Mouse (Mus musculus) thymus, postnatal 36 days (tissue): ENCODE results near the gene Ccna1.

Source experiments
- DNase-seq, 2 experiments: peaks; one replicate each; pipeline ENCODE4 v3.0.0; 2022; ENCODE audit warnings: mixed read lengths in 2 of 2

The Ccna1 gene

GRCm38 (mm10) chr3:55055038-55055746 lies at the start of gene Ccna1:
Gene Ccna1 (minus strand): TSS chr3:55055501.
- peak in 1 of 2 experiments; percentile 9 for DNase-seq

GRCm38 (mm10) chr3:55101092-55101491 lies 45.8 kb upstream of the Ccna1 start:
- no peak for DNase-seq

- DNase-seq: no peak
Measured at GRCm38 (mm10) chr3:55098990-55099389, 43.7 kb upstream of the Ccna1 start.

GRCm38 (mm10) chr3:55098014-55098413 lies 42.7 kb upstream of the Ccna1 start:
- no peak for DNase-seq

GRCm38 (mm10) chr3:55097186-55097585 lies 41.9 kb upstream of the Ccna1 start:
- DNase-seq: no peak

DNA sequence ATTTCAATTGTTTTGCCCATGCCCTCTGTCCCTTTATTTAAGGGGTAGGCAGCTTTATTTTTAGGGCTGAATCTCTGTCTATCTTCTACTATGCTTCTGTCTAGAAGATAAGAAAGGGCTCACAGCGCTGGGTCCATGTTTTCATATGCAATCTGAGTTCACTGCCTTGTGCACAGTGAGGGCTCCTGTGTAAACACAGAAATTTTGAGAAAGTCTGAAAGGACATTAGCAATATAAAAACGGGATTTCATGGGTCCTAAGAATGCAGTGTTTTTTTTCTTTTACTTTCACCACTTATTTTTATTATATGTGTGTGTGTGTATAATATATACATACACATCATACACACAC lies 41.3 kb upstream of the Ccna1 start:
- DNase-seq: no peak

- DNase-seq: no peak
Measured at GRCm38 (mm10) chr3:55095968-55096654, 40.8 kb upstream of the Ccna1 start.

DNA sequence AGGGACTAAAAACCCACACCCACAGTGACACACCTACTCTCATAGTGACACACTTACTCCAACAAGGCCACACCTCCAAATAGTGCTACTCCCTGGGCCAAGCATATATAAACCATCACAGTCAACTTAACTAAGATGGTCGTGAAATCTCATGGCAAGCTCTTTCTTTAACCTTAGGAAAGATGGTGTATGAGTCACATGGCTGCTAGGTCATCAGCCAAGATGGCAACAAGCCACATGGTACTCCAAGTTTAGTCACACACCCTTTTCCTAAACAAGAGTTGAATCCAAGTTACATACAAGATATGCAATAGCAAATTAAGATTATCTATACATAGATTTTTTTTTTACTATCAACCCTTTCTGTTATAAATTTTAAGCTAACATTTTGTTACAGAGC lies 37.9 kb upstream of the Ccna1 start:
- DNase-seq: no peak

- no peak for DNase-seq
Measured at GRCm38 (mm10) chr3:55089291-55089690, 34.0 kb upstream of the Ccna1 start.

DNA sequence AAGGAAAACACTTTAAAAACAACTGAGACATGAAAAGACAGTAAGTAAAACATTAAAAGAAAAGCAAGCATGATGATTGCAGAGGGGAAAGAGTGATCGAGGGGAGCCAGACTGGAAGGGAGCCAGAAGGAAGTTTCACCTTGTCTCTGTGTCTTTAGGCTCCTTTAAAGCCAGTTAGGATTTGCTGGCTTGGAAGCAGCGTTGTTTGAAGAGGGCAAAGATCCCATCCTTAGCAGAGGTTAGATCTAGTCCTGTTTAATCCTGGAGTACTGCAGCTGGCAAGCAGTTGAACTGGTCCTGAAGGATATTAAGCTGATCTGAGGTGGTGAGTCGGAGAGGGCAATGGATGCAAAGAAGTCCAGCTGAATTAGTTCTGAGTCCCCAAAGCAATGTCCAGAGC lies 33.5 kb upstream of the Ccna1 start:
- DNase-seq: no peak

- DNase-seq: no peak
Measured at GRCm38 (mm10) chr3:55088359-55088758, 33.1 kb upstream of the Ccna1 start.

DNA sequence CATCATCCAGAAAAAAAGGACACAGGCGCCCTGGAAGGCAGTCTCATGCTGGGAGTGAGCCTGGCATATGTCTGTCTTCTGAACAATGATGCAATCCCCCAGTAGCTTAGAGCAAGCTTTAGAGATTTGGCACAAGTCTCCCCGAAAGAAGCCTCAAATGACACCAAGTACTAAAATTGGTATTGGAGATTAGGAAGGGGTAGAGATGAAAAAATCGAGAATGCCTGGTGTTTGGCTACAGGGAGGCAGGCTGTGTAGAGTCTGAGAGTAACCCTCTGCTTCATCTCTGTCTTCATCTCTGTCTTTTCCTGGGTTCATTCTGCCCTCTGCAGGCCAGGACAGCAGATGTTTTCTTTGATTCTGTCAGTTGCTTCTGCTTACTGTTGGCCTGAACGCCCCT lies 32.1 kb upstream of the Ccna1 start:
- DNase-seq: no peak

GRCm38 (mm10) chr3:55086948-55087347 lies 31.6 kb upstream of the Ccna1 start:
- DNase-seq: no peak

DNA sequence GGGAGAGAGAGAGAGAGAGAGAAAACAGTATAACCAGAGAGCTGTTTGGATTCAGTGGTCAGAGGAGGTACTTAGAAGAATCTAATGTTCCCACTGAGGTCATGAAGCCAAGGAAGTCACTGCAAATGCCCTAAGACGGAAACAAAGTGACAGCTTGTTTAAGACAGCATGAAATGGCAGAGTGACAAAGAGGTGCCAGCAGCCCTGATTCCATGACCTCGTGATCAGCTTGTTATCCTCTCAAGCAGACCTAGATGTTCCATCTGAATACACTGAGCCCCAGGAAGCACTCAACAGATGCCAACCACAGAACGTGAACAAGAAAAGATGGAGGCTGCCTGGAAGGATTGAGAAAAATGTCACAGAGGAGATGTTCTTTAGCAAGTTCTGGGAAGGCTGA lies 30.4 kb upstream of the Ccna1 start:
- no peak for DNase-seq

DNA sequence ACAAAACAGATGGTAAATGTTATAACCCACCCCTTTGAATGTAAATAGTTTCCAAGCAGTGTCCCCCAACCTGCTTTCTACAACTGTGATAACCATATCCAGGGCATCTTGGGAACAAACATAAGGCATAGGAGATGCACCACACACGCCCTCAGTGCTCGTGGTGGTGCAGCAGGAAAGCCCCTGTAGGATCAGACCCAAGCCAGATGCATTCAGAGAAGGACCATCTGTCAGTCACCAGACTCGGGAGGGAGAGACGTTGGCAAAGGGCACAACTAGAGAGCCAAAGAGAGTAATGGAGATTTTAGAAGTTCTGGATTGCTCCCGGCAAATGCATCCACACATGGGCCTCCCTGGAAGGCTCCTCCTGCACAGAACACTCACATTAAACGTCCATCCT lies 29.5 kb upstream of the Ccna1 start:
- no peak for DNase-seq

DNA sequence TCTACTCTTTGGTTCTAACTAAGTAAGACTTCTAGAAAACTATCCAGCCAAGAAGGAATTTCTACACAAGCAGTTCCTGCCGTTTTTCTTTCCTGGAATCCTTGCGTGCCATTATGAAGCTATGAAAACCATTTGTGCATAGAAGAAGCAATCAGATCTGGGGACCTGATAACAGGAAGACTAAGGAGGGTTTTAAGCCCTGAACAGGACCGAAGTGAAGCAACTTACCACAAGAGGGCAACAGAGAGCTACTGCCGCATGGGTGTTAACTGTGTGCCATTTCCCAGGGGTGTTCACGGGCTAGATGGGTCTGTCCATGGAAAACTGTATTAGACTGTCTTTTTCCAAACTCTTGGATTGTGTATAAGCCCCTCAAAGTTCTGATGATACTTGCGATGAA lies 24.8 kb upstream of the Ccna1 start:
- DNase-seq: peak; percentile 37 to 44

DNA sequence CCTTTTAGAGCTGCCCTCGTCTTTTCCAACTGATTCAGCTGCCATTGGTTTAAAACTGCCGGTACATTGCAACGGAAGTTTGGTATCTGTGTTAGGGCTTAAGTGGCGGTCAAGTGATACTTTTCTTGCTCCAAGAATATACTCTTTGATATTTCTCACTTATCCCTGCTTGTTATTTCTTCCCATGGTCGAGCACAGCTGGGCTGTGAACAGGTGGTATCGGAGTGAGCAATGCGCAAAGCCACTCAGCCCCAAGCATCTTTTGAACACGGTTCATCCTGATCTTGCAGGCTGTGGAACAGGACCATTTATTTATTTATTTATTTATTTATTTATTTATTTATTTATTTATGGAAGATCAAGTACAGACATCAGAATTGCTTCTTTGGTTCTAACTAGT lies 24.3 kb upstream of the Ccna1 start:
- no peak for DNase-seq

DNA sequence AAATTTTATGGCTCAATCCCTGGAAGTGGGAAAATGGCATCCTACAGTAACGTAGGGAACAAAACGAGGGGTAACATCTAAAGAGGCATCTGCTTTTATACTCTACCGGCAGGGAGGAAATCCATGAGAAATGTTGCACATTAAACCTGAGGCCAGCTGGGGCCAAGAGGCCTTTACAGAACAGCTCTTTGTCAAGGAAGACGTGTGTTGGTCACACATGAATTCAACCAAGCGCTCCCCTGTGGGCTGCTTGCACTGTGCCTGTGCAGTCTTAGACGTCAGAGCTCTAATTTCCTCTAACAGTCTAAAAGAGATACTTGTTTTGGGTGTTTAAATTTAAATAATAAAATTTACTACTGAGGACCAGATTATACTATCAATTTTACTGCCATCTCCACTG lies 22.9 kb upstream of the Ccna1 start:
- no peak for DNase-seq

DNA sequence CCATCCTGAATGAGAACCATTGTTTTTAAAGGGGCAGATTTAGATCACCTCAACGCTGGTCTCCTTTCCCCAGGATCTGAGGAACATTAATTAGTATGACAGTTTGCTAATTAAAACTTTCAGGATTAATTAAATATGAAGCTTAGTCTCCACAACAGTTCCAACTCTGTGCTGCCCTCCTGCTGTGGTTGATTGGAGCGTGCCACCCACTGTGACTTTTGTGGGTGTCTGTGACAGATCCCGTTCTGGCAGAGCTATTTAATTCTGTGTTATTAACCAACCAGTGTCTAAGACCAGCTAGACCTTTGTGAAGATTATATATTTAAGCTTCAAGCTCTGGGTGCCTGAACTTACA lies 20.0 kb upstream of the Ccna1 start:
- no peak for DNase-seq

DNA sequence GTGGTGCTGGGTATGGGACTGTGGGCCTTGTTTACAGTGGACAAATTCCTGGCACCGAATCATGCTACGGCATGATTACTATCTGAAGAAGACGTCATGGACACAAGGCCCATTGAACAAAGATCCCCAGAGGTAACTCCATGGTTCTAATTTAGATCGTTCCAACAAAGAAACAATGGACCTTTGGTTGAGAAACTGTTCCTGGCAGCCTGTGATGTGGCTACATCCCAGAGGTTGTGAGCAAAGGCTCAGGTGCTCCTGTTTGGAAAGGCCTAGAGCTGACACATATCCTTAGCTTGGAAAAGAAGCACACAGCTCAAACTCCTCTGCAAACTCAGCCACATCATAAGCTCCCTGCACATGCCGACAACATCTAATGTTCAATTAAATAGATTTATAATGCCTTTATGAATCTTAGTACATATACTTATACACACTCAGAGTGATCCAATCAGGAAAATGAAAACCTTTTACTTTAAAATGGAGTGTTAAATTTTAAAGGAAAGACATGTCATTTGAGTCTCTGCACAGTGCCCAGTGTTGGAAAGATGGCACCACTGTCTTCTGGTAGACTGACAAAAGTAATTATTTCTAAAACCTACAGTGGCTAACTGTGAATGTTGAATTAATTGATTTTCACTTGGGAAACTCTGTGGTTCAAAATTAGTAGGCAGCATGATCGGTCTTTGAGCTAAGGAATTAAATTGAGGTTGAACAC lies 19.4 kb upstream of the Ccna1 start:
- DNase-seq: no peak

DNA sequence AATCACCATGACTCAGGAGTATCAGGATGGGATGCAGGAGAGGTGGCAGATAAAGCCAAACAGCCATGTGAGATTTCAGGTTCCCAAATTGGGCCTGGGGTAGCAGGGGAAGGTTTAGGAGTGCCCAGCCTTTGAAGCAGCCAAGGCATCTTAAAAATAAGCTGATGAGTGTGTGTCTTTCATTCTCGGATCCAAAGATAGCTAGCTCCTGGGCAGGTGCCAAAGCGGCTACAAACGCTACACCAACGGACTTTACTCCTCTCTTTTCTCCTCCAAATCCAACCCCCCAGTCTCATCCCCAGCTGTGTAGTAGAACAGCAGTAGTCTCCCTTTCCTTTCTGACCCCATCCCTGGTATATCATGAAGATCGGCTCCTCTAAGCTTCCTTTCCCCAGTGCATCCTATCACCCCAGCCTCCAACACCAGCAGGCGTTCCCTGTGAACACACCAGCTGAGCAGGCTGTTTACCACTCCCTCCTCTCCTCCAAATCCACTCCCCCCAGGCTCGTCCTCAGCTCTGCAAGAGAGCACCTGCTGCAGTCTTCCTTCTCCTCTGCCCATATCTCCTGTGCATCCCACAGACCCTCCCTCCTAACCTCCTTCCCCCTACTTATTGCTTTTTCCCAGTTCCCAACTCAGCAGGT lies 12.6 kb upstream of the Ccna1 start:
- no peak for DNase-seq

GRCm38 (mm10) chr3:55066666-55067023 lies 11.3 kb upstream of the Ccna1 start:
- no peak for DNase-seq

GRCm38 (mm10) chr3:55065738-55066665 lies 10.7 kb upstream of the Ccna1 start:
- DNase-seq: no peak
